Mouse (Mus musculus) adrenal gland, adult 8-10 months (tissue): ENCODE measurements around the gene Naa30. TPM values are rescaled to one million over a fixed set of nuclear protein-coding genes. Genes with fewer than 3 reads are reported as not detected.
A peak's percentile ranks its signal among the peaks of the same experiment; 100 is the strongest.

Experiments
- DNase-seq: peaks from one replicate; pipeline ENCODE4 v3.0.0; 2022
- total RNA-seq, 4 experiments: library from RNA; stranded (reverse); gene quantifications; 2 replicates each; pipeline ENCODE4 v1.2.4; 2022

Naa30 gene
- total RNA-seq, 4 experiments from 2014 or later = 26.0 to 26.6 (median 26.5) TPM

GRCm38 (mm10) chr14:49226986-49227385 is 55.0 kb downstream of the Naa30 start:
- DNase-seq = no peak

GRCm38 (mm10) chr14:49231845-49232244 is 59.8 kb downstream of the Naa30 start:
- no peak for DNase-seq

- DNase-seq = no peak
These were observed 62.9 kb downstream of the Naa30 start for GRCm38 (mm10) chr14:49234788-49235515.

GRCm38 (mm10) chr14:49238206-49238605 is 66.2 kb downstream of the Naa30 start:
- peak; percentile 25 for DNase-seq

Other genes starting within 250 kb of the Naa30 start
- 10 to 100 TPM; 21.4 to 28.4 (median 24.0) TPM for gene Ap5m1, start 106.1 kb upstream of the Naa30 start, total RNA-seq
- gene Exoc5, start 105.6 kb upstream of the Naa30 start, total RNA-seq = 10 to 100 TPM; 31.6 to 39.8 (median 37.6) TPM
- not detected for gene ccdc198, start 73.2 kb downstream of the Naa30 start, total RNA-seq